Mouse (Mus musculus): ENCODE results near the gene Dapk2. TPM values are rescaled to one million over a fixed set of nuclear protein-coding genes. Genes with fewer than 3 reads are reported as not detected.
"Not testable (repeated sequence)": the region's sequence is repeated elsewhere in the genome, so short reads cannot be mapped to it uniquely, and the experiment has no call there.

The Dapk2 gene
- polyA plus RNA-seq, 1 experiment from 2014 or later: 3.5 TPM

DNA sequence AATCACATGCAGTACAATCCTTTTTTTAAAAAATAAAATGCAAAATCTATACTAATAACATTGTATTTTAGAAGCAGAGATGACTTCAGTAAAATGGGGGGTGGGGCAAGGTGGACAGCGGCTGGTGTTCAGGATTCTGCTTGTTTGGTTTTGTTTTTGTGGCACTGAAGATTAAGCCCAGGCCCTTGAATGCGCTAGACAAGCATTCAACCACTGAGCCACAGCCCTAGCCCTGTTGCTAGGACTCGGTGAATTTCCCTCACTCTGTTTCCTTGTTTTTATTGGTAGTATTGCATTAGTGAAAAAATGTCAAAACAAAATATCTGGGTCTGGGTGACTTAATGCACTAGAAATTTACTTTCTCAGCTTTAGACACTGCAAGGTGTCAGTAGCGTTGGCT is 118.0 kb downstream of the Dapk2 start:
- WGBS: 27% methylated on average over 4 of the region's 4 CpGs
- DNase-seq (ENCODE audit: low spot score): no peak
- Histone ChIP-seq H3K27ac (peak overlapping the region; percentile 42; the same call in 1 of the 2 replicates), H3K4me1 (replicated peaks) (peaks cover 50% of the 10 kb centered on the region), H3K4me3 (peak overlapping the region; percentile 39), H3K36me3 (no peaks in the 10 kb centered on the region), H3K9me3 (no peaks in the 10 kb centered on the region), H3K27me3 (ENCODE audit: insufficient read depth, poor library complexity, severe bottlenecking) (peaks cover 13% of the 10 kb centered on the region; the same call in 1 of the 2 replicates)

- Histone ChIP-seq H3K36me3 (no peaks in the 10 kb centered on the region), H3K4me1 (replicated peaks) (peaks cover 46% of the 10 kb centered on the region), H3K9me3 (no peaks in the 10 kb centered on the region), H3K27me3 (ENCODE audit: insufficient read depth, poor library complexity, severe bottlenecking) (peaks cover 13% of the 10 kb centered on the region; the same call in 1 of the 2 replicates), H3K27ac (peak overlapping the region; percentile 37; the same call in 1 of the 2 replicates), H3K4me3 (0 out of 2 replicates have a peak overlapping the region, but pooled peaks have one; percentile 18)
- 14% methylated on average over 14 of the region's 14 CpGs for WGBS
- peak; percentile 76 for DNase-seq (ENCODE audit: low spot score)
Measured at GRCm38 (mm10) chr9:66276697-66277385, 118.8 kb downstream of the Dapk2 start.

GRCm38 (mm10) chr9:66279647-66280046 is 121.6 kb downstream of the Dapk2 start:
- no peaks in the 10 kb centered on the region for H3K9me3 ChIP-seq
- no peak for DNase-seq (ENCODE audit: low spot score)
- no peak overlapping the region for H3K27ac ChIP-seq
- no peak overlapping the region for H3K4me3 ChIP-seq
- peaks cover 33% of the 10 kb centered on the region for H3K4me1 ChIP-seq (replicated peaks)
- H3K36me3 ChIP-seq: no peaks in the 10 kb centered on the region
- H3K27me3 ChIP-seq (ENCODE audit: insufficient read depth, poor library complexity, severe bottlenecking): peaks cover under 1% of the 10 kb centered on the region; the same call in 1 of the 2 replicates

DNA sequence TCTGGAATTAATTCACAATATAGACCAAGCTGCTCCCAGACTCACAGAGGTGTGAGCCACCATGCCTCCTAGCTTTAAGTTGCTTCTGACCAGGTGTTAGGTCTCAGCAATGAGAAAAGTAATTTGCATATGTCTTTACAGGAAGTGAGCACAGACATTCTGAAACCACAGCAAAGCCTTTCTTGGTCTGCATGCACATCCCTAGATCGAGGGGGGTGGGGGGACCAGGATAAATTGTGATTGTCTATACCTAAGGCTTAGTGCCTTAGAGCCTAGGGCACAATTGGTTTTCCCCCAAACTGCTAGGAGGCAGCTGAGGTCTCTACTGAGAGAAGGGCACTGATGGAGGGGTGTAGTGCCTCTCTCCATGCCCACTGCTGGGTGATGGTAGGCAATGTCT is 122.5 kb downstream of the Dapk2 start:
- no peaks in the 10 kb centered on the region for H3K9me3 ChIP-seq
- WGBS: 70% methylated on average over 1 of the region's 1 CpGs
- H3K36me3 ChIP-seq: no peaks in the 10 kb centered on the region
- no peak overlapping the region for H3K4me3 ChIP-seq
- no peak overlapping the region for H3K27ac ChIP-seq
- no peak for DNase-seq (ENCODE audit: low spot score)
- no peaks in the 10 kb centered on the region for H3K27me3 ChIP-seq (ENCODE audit: insufficient read depth, poor library complexity, severe bottlenecking)
- H3K4me1 ChIP-seq (replicated peaks): peaks cover 24% of the 10 kb centered on the region

DNA sequence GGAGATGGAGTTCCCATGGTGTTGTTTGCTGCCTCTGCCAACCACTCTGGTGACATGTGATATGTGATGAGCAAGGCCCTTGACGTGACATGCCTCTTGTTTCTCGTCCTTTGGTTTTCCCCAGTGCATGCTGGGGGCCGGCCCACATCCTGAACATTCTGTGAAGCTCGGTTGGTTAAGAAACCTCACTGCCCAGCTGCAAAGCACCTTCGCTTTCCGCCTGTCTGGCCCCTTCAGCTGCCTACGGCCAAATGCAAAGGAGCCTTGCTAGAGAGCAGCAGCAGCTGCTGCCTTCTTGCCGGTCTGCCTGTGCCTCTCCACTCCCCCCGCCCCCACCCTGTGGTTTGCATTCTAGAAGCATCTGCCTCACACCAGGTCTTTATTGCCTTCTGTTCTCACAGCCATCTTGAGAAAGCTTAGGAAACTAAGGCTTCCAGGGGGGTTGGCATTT is 123.5 kb downstream of the Dapk2 start:
- Histone ChIP-seq H3K27me3 (ENCODE audit: insufficient read depth, poor library complexity, severe bottlenecking) (no peaks in the 10 kb centered on the region), H3K4me3 (no peak overlapping the region), H3K36me3 (no peaks in the 10 kb centered on the region), H3K9me3 (no peaks in the 10 kb centered on the region), H3K4me1 (replicated peaks) (peaks cover 17% of the 10 kb centered on the region), H3K27ac (no peak overlapping the region)
- 63% methylated on average over 9 of the region's 9 CpGs for WGBS
- DNase-seq (ENCODE audit: low spot score): no peak

DNA sequence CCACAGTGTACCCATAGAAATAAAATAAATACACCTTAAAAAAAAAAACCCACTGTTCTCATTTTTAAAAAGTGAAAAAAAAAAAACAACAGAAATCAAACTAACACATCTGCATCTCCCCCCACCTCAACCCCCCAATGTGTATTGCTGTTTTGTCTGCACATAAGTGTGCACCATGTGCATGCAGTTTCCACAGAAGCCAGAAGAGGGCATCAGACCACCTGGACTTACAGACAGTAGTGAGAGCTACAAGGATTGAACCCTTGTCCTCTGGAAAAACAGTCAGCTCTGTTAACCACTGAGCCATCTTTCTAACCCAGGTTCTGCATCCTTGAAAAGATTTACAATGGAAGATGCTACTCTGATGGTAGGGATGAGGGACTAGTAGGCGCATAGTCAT is 124.6 kb downstream of the Dapk2 start:
- 98% methylated on average over 1 of the region's 1 CpGs for WGBS
- no peak for DNase-seq (ENCODE audit: low spot score)

GRCm38 (mm10) chr9:66283565-66284203 is 125.7 kb downstream of the Dapk2 start:
- Histone ChIP-seq H3K27ac (no peak overlapping the region), H3K9me3 (no peaks in the 10 kb centered on the region), H3K4me3 (no peak overlapping the region), H3K4me1 (replicated peaks) (peaks cover 8% of the 10 kb centered on the region), H3K27me3 (ENCODE audit: insufficient read depth, poor library complexity, severe bottlenecking) (no peaks in the 10 kb centered on the region), H3K36me3 (no peaks in the 10 kb centered on the region)
- WGBS: 26% methylated on average over 2 of the region's 2 CpGs
- peak; percentile 66 for DNase-seq (ENCODE audit: low spot score)

More for the DNA sequence above, 124.6 kb downstream of the Dapk2 start:
- no peak overlapping the region for H3K27ac ChIP-seq
- no peak overlapping the region for H3K4me3 ChIP-seq
- no peaks in the 10 kb centered on the region for H3K36me3 ChIP-seq
- peaks cover 8% of the 10 kb centered on the region for H3K4me1 ChIP-seq (replicated peaks)
- no peaks in the 10 kb centered on the region for H3K9me3 ChIP-seq
- no peaks in the 10 kb centered on the region for H3K27me3 ChIP-seq (ENCODE audit: insufficient read depth, poor library complexity, severe bottlenecking)

- not testable (repeated sequence) for H3K36me3 ChIP-seq; H3K9me3 ChIP-seq; H3K4me1 ChIP-seq (replicated peaks); H3K27me3 ChIP-seq (ENCODE audit: insufficient read depth, poor library complexity, severe bottlenecking); H3K4me3 ChIP-seq; DNase-seq (ENCODE audit: low spot score); H3K27ac ChIP-seq
- 91% methylated on average over 2 of the region's 2 CpGs for WGBS
Measured at GRCm38 (mm10) chr9:66285241-66285640, 127.2 kb downstream of the Dapk2 start.

- Histone ChIP-seq H3K4me3 (no peak overlapping the region), H3K27me3 (ENCODE audit: insufficient read depth, poor library complexity, severe bottlenecking) (no peaks in the 10 kb centered on the region), H3K36me3 (no peaks in the 10 kb centered on the region), H3K4me1 (replicated peaks) (peaks cover 6% of the 10 kb centered on the region), H3K27ac (no peak overlapping the region), H3K9me3 (no peaks in the 10 kb centered on the region)
- DNase-seq (ENCODE audit: low spot score): no peak
- WGBS: 66% methylated on average over 7 of the region's 7 CpGs
Measured at GRCm38 (mm10) chr9:66285901-66286300, 127.9 kb downstream of the Dapk2 start.

GRCm38 (mm10) chr9:66290727-66291126 is 132.7 kb downstream of the Dapk2 start:
- Histone ChIP-seq H3K27me3 (ENCODE audit: insufficient read depth, poor library complexity, severe bottlenecking) (no peaks in the 10 kb centered on the region), H3K9me3 (no peaks in the 10 kb centered on the region), H3K4me3 (no peak overlapping the region), H3K4me1 (replicated peaks) (peaks cover 20% of the 10 kb centered on the region), H3K27ac (no peak overlapping the region), H3K36me3 (no peaks in the 10 kb centered on the region)
- WGBS: 88% methylated on average over 2 of the region's 2 CpGs
- DNase-seq (ENCODE audit: low spot score): no peak

DNA sequence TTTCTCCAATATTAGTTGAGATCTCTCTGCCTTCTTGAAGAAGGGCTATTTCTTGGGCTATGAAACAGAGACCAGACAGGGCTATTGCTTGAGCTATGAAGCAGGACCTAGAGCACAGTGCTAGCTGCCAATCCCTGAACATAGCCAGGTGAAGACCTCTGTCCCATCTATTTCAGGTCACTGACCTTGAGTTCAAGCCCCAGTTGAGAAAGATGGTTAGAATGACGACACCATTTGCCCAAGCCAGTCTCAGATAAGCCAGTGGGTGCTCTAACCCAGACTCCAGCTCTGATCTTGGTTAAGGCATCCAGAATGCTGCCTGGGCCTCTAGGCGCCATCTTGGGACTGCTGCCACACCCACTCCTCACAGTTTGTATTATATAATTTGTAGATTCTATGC is 135.3 kb downstream of the Dapk2 start:
- Histone ChIP-seq H3K4me1 (replicated peaks) (peaks cover 19% of the 10 kb centered on the region), H3K27me3 (ENCODE audit: insufficient read depth, poor library complexity, severe bottlenecking) (no peaks in the 10 kb centered on the region), H3K9me3 (no peaks in the 10 kb centered on the region), H3K27ac (no peak overlapping the region), H3K36me3 (no peaks in the 10 kb centered on the region), H3K4me3 (no peak overlapping the region)
- DNase-seq (ENCODE audit: low spot score): no peak
- WGBS: 92% methylated on average over 2 of the region's 2 CpGs

- 88% methylated on average over 1 of the region's 1 CpGs for WGBS
- Histone ChIP-seq H3K4me1 (replicated peaks) (peaks cover 19% of the 10 kb centered on the region), H3K27me3 (ENCODE audit: insufficient read depth, poor library complexity, severe bottlenecking) (no peaks in the 10 kb centered on the region), H3K9me3 (no peaks in the 10 kb centered on the region), H3K4me3 (no peak overlapping the region), H3K36me3 (no peaks in the 10 kb centered on the region), H3K27ac (no peak overlapping the region)
- DNase-seq (ENCODE audit: low spot score): no peak
Measured at GRCm38 (mm10) chr9:66294227-66294626, 136.2 kb downstream of the Dapk2 start.

DNA sequence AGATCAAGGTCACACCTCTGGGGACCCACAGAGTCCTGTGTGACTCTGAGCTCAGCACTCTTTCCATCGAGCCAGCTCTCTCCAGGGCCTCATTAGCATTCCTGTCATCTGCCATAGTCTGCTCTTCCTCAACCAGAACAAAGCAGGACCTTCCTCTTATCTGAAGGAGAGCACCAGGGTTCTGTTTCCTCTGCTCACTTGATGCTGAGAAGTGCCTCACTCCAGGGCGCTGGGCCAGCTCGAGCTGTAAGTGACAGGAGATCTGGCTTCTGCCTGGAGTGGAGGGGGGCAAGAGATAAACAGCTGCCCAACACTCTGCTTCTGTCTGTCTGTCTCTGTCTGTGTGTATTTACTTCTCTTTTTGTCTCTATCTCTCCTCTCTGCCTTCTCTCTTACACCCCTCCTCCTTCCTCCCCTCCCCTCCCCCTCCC is 137.0 kb downstream of the Dapk2 start:
- peaks cover 19% of the 10 kb centered on the region for H3K4me1 ChIP-seq (replicated peaks)
- peak overlapping the region; percentile 4; the same call in 1 of the 2 replicates for H3K4me3 ChIP-seq
- H3K27ac ChIP-seq: peak overlapping the region; percentile 77
- H3K27me3 ChIP-seq (ENCODE audit: insufficient read depth, poor library complexity, severe bottlenecking): no peaks in the 10 kb centered on the region
- H3K9me3 ChIP-seq: no peaks in the 10 kb centered on the region
- WGBS: 12% methylated on average over 3 of the region's 3 CpGs
- no peak for DNase-seq (ENCODE audit: low spot score)
- no peaks in the 10 kb centered on the region for H3K36me3 ChIP-seq

All from hindbrain, embryonic 10.5 days (tissue).